In genomic region chr8:34442688-34443087, GRCm38 (mm10) we compare ENCODE assay signal across 23 mouse cellular contexts.
A peak's percentile ranks its signal among the peaks of the same experiment; 100 is the strongest.
DNase-seq lines count a peak whose midpoint lies in the region; ATAC-seq lines count a peak whose summit lies in the region.
"Had no signal": no experiment of that assay in that cellular context is flagged by ENCODE, and none has a peak within 500 bp of the region (broad histone marks: within the 10 kb centered on the region; RNA-seq: fewer than 3 reads in every experiment).

No protein-coding gene starts in this region.

- DNase-seq in forebrain, embryonic 11.5 days (ENCODE audit: low spot score): peak; percentile 18
- DNase-seq in layer of hippocampus, adult 18-20 months (ENCODE audit: low spot score in 2 of 2): peak; percentile 40 to 65
- DNase-seq in layer of hippocampus, adult 9-10 months (ENCODE audit: low spot score): no peak
- peak; percentile 69 for DNase-seq in forebrain, embryonic 14.5 days (ENCODE audit: low spot score)
- peak; percentile 11 to 38 for DNase-seq in layer of hippocampus, adult 8-10 months (ENCODE audit: low spot score in 2 of 2)
- DNase-seq: adrenal gland, postnatal 10 days; B cell, adult 2 months; cerebellum, adult 18-20 months; cerebellum, adult 9-11 months; gastrocnemius, postnatal 14 days; heart, adult 2 months; heart, postnatal 14 days had no signal

- H3K4me1 ChIP-seq in forebrain, embryonic 11.5 days (replicated peaks; ENCODE audit: control insufficient read depth, insufficient read depth, low read length): no peaks in the 10 kb centered on the region
- peaks cover under 1% of the 10 kb centered on the region; the same call in 1 of the 2 replicates for H3K4me1 ChIP-seq in forebrain, embryonic 12.5 days
- no peaks in the 10 kb centered on the region for H3K4me1 ChIP-seq in forebrain, embryonic 14.5 days (ENCODE audit: control insufficient read depth, insufficient read depth, low read length)
- H3K4me1 ChIP-seq in kidney, embryonic 14.5 days (ENCODE audit: control insufficient read depth, insufficient read depth, low read length): no peaks in the 10 kb centered on the region
- H3K4me1 ChIP-seq: intestine, embryonic 15.5 days had no signal

- WGBS in forebrain, embryonic 11.5 days: 90% methylated on average over 3 of the region's 3 CpGs
- 81% methylated on average over 3 of the region's 3 CpGs for WGBS in forebrain, embryonic 12.5 days
- WGBS in forebrain, embryonic 14.5 days: 70% methylated on average over 3 of the region's 3 CpGs
- 89% methylated on average over 3 of the region's 3 CpGs for WGBS in kidney, embryonic 14.5 days

- no peak overlapping the region for H3K4me2 ChIP-seq in forebrain, embryonic 11.5 days (ENCODE audit: low read depth, low read length, severe bottlenecking)
- H3K4me2 ChIP-seq in forebrain, embryonic 12.5 days: no peak overlapping the region
- H3K4me2 ChIP-seq in forebrain, embryonic 14.5 days (ENCODE audit: low read length): no peak overlapping the region
- no peak overlapping the region for H3K4me2 ChIP-seq in kidney, embryonic 14.5 days (replicated peaks; ENCODE audit: low read depth, low read length)
- H3K4me2 ChIP-seq: embryonic facial prominence, embryonic 15.5 days; heart, embryonic 11.5 days; heart, embryonic 15.5 days; hindbrain, embryonic 13.5 days; intestine, embryonic 15.5 days had no signal

- H3K4me3 ChIP-seq in forebrain, embryonic 11.5 days (ENCODE audit: low read depth, low read length): no peak overlapping the region
- no peak overlapping the region for H3K4me3 ChIP-seq in forebrain, embryonic 12.5 days (replicated peaks)
- H3K4me3 ChIP-seq in forebrain, embryonic 14.5 days (ENCODE audit: low read depth, low read length): no peak overlapping the region
- no peak overlapping the region for H3K4me3 ChIP-seq in kidney, embryonic 14.5 days (ENCODE audit: low read length)
- H3K4me3 ChIP-seq: embryonic facial prominence, embryonic 15.5 days; erythroblast, embryonic 14.5 days; heart, adult 2 months; heart, embryonic 15.5 days; hindbrain, embryonic 13.5 days; intestine, embryonic 15.5 days had no signal

- H3K36me3 ChIP-seq in forebrain, embryonic 11.5 days (ENCODE audit: control insufficient read depth, insufficient read depth, low read length): no peaks in the 10 kb centered on the region
- H3K36me3 ChIP-seq in forebrain, embryonic 12.5 days (replicated peaks): no peaks in the 10 kb centered on the region
- no peaks in the 10 kb centered on the region for H3K36me3 ChIP-seq in forebrain, embryonic 14.5 days (ENCODE audit: control insufficient read depth, insufficient read depth, low read length)
- no peaks in the 10 kb centered on the region for H3K36me3 ChIP-seq in kidney, embryonic 14.5 days (ENCODE audit: control insufficient read depth, insufficient read depth, low read length)
- H3K36me3 ChIP-seq: embryonic facial prominence, embryonic 15.5 days; G1E; heart, embryonic 15.5 days; hindbrain, embryonic 13.5 days; intestine, embryonic 15.5 days had no signal

- H3K27ac ChIP-seq in forebrain, embryonic 11.5 days (ENCODE audit: low read depth, low read length): no peak overlapping the region
- no peak overlapping the region for H3K27ac ChIP-seq in forebrain, embryonic 12.5 days
- no peak overlapping the region for H3K27ac ChIP-seq in forebrain, embryonic 14.5 days (ENCODE audit: low read depth, low read length)
- no peak overlapping the region for H3K27ac ChIP-seq in kidney, embryonic 14.5 days (ENCODE audit: low read depth, low read length)
- H3K27ac ChIP-seq: embryonic facial prominence, embryonic 15.5 days; heart, adult 2 months; heart, embryonic 15.5 days; hindbrain, embryonic 13.5 days; intestine, embryonic 15.5 days had no signal

- H3K9ac ChIP-seq in forebrain, embryonic 11.5 days (ENCODE audit: low read length): no peak overlapping the region
- H3K9ac ChIP-seq in forebrain, embryonic 12.5 days: no peak overlapping the region
- H3K9ac ChIP-seq in forebrain, embryonic 14.5 days (ENCODE audit: low read length): no peak overlapping the region
- H3K9ac ChIP-seq in kidney, embryonic 14.5 days (ENCODE audit: low read depth, low read length): no peak overlapping the region
- H3K9ac ChIP-seq: embryonic facial prominence, embryonic 15.5 days; heart, embryonic 15.5 days; hindbrain, embryonic 13.5 days; intestine, embryonic 15.5 days had no signal

- no peaks in the 10 kb centered on the region for H3K9me3 ChIP-seq in forebrain, embryonic 11.5 days (ENCODE audit: control insufficient read depth, low read length)
- H3K9me3 ChIP-seq in forebrain, embryonic 12.5 days: no peaks in the 10 kb centered on the region
- H3K9me3 ChIP-seq in forebrain, embryonic 14.5 days (replicated peaks; ENCODE audit: control insufficient read depth, low read length): no peaks in the 10 kb centered on the region
- no peaks in the 10 kb centered on the region for H3K9me3 ChIP-seq in kidney, embryonic 14.5 days (ENCODE audit: control insufficient read depth, low read length)
- H3K9me3 ChIP-seq: embryonic facial prominence, embryonic 15.5 days; heart, embryonic 15.5 days; hindbrain, embryonic 13.5 days; intestine, embryonic 15.5 days had no signal

- H3K27me3 ChIP-seq in forebrain, embryonic 11.5 days (ENCODE audit: control insufficient read depth, insufficient read depth, low read length): no peaks in the 10 kb centered on the region
- H3K27me3 ChIP-seq in forebrain, embryonic 12.5 days: no peaks in the 10 kb centered on the region
- H3K27me3 ChIP-seq in forebrain, embryonic 14.5 days (replicated peaks; ENCODE audit: control insufficient read depth, insufficient read depth, low read length): no peaks in the 10 kb centered on the region
- no peaks in the 10 kb centered on the region for H3K27me3 ChIP-seq in kidney, embryonic 14.5 days (ENCODE audit: control insufficient read depth, insufficient read depth, low read length)
- H3K27me3 ChIP-seq: embryonic facial prominence, embryonic 15.5 days; heart, embryonic 15.5 days; hindbrain, embryonic 13.5 days; intestine, embryonic 15.5 days had no signal

- ATAC-seq in forebrain, embryonic 11.5 days (replicated peaks; ENCODE audit: low FRiP score): no peak
- ATAC-seq in forebrain, embryonic 12.5 days (ENCODE audit: low FRiP score): no peak
- peak; percentile 66; the same call in 1 of the 2 replicates for ATAC-seq in forebrain, embryonic 14.5 days
- ATAC-seq in kidney, embryonic 14.5 days (ENCODE audit: low FRiP score, low TSS enrichment): no peak
- no peak for ATAC-seq in monocyte, adult 5-6 weeks (replicated peaks; ENCODE audit: insufficient number of reproducible peaks, low FRiP score, low TSS enrichment, poor library complexity, severe bottlenecking)
- ATAC-seq: CD4-positive, CD25-positive, alpha-beta regulatory T cell, adult 4 months; intestine, embryonic 15.5 days had no signal
